Mouse (Mus musculus) limb, embryonic 10.5 days (tissue): ENCODE measurements around the gene Grik3. TPM values are rescaled to one million over a fixed set of nuclear protein-coding genes. Genes with fewer than 3 reads are reported as not detected.
A peak's percentile ranks its signal among the peaks of the same experiment; 100 is the strongest.

ENCODE experiments used
- DNase-seq: peaks from one replicate; pipeline ENCODE4 v3.0.0-alpha.2; 2017; ENCODE audit warnings: low spot score
- H3K27ac ChIP-seq: fragments of 300-500 bp; sonication (generic); 2 replicates; pipeline ENCODE4 v1.5.1; 2016; ENCODE audit warnings: mild to moderate bottlenecking
- H3K27me3 ChIP-seq: fragments of 300-500 bp; sonication (generic); 2 replicates; pipeline ENCODE4 v1.6.1; 2016; ENCODE audit warnings: low read depth, mild to moderate bottlenecking; ENCODE audit not compliant: poor library complexity, severe bottlenecking
- H3K36me3 ChIP-seq: fragments of 300-500 bp; sonication (generic); 2 replicates; pipeline ENCODE4 v1.6.1; 2016; ENCODE audit warnings: mild to moderate bottlenecking, moderate library complexity
- H3K4me1 ChIP-seq: fragments of 300-500 bp; sonication (generic); 2 replicates; pipeline ENCODE4 v1.6.1; 2016
- H3K4me3 ChIP-seq: fragments of 300-500 bp; sonication (generic); 2 replicates; pipeline ENCODE4 v1.5.1; 2016; ENCODE audit warnings: mild to moderate bottlenecking, moderate library complexity
- H3K9me3 ChIP-seq: fragments of 300-500 bp; sonication (generic); replicated peaks from 2 replicates; pipeline ENCODE4 v1.6.1; 2016; ENCODE audit warnings: mild to moderate bottlenecking
- WGBS: fragments of 180-500 bp; shearing (Covaris S2); methylation state at CpG from one replicate; pipeline ENCODE4 v1.1.7; 2016; 5-methylcytosine and 5-hydroxymethylcytosine counted together
- polyA plus RNA-seq: library from polyadenylated mRNA; unstranded; fragments of >200 nt; fragmentation: Nextera tagmentation; extraction: Ambion mirVana; gene quantifications from 2 replicates; pipeline ENCODE4 v1.2.1, GENCODE M21; 2016

Grik3 gene
- polyA plus RNA-seq, 1 experiment from 2014 or later, result not detected

GRCm38 (mm10) chr4:125703310-125703690, 212.8 kb downstream of the Grik3 start:
- WGBS, result 46% methylated on average over 4 of the region's 4 CpGs
- Histone ChIP-seq H3K27ac (no peak overlapping the region), H3K27me3 (peaks cover 73% of the 10 kb centered on the region), H3K9me3 (no peaks in the 10 kb centered on the region), H3K36me3 (no peaks in the 10 kb centered on the region), H3K4me3 (no peak overlapping the region), H3K4me1 (peaks cover 21% of the 10 kb centered on the region)
- DNase-seq, result no peak

GRCm38 (mm10) chr4:125705746-125706145, 215.2 kb downstream of the Grik3 start:
- WGBS, result 68% methylated on average over 8 of the region's 8 CpGs
- peaks cover 21% of the 10 kb centered on the region for H3K4me1 ChIP-seq

GRCm38 (mm10) chr4:125709716-125710115, 219.2 kb downstream of the Grik3 start:
- Histone ChIP-seq H3K9me3 (no peaks in the 10 kb centered on the region), H3K27ac (no peak overlapping the region), H3K4me1 (peaks cover 24% of the 10 kb centered on the region), H3K36me3 (no peaks in the 10 kb centered on the region), H3K27me3 (peaks cover 42% of the 10 kb centered on the region; the same call in 1 of the 2 replicates), H3K4me3 (no peak overlapping the region)
- WGBS, result 89% methylated on average over 10 of the region's 10 CpGs
- no peak for DNase-seq

More at GRCm38 (mm10) chr4:125705746-125706145, 215.2 kb downstream of the Grik3 start:
- DNase-seq, result no peak
- peaks cover 65% of the 10 kb centered on the region for H3K27me3 ChIP-seq
- no peak overlapping the region for H3K27ac ChIP-seq
- H3K4me3 ChIP-seq, result no peak overlapping the region
- no peaks in the 10 kb centered on the region for H3K9me3 ChIP-seq
- no peaks in the 10 kb centered on the region for H3K36me3 ChIP-seq

- 52% methylated on average over 6 of the region's 6 CpGs for WGBS
- H3K27me3 ChIP-seq, result peaks cover 82% of the 10 kb centered on the region
Measured at GRCm38 (mm10) chr4:125717881-125718280, 227.4 kb downstream of the Grik3 start.

GRCm38 (mm10) chr4:125718429-125719140, 228.1 kb downstream of the Grik3 start:
- H3K4me3 ChIP-seq, result no peak overlapping the region
- H3K27ac ChIP-seq, result no peak overlapping the region
- H3K36me3 ChIP-seq, result no peaks in the 10 kb centered on the region
- no peaks in the 10 kb centered on the region for H3K9me3 ChIP-seq
- DNase-seq, result no peak
- H3K27me3 ChIP-seq, result peaks cover 84% of the 10 kb centered on the region
- H3K4me1 ChIP-seq, result peaks cover 18% of the 10 kb centered on the region
- 29% methylated on average over 18 of the region's 18 CpGs for WGBS

More at GRCm38 (mm10) chr4:125717881-125718280, 227.4 kb downstream of the Grik3 start:
- Histone ChIP-seq H3K36me3 (no peaks in the 10 kb centered on the region), H3K4me3 (no peak overlapping the region), H3K27ac (no peak overlapping the region), H3K4me1 (peaks cover 16% of the 10 kb centered on the region), H3K9me3 (no peaks in the 10 kb centered on the region)
- no peak for DNase-seq

- no peaks in the 10 kb centered on the region for H3K36me3 ChIP-seq
- no peak overlapping the region for H3K27ac ChIP-seq
- no peak overlapping the region for H3K4me3 ChIP-seq
- peaks cover 63% of the 10 kb centered on the region for H3K4me1 ChIP-seq
- H3K27me3 ChIP-seq, result peaks cover 94% of the 10 kb centered on the region
- H3K9me3 ChIP-seq, result no peaks in the 10 kb centered on the region
- no peak for DNase-seq
- WGBS, result 94% methylated on average over 1 of the region's 1 CpGs
Measured at GRCm38 (mm10) chr4:125726241-125726640, 235.7 kb downstream of the Grik3 start.

- H3K27ac ChIP-seq, result no peak overlapping the region
- WGBS, result 16% methylated on average over 10 of the region's 10 CpGs
- H3K4me1 ChIP-seq, result peaks cover 63% of the 10 kb centered on the region
- H3K36me3 ChIP-seq, result no peaks in the 10 kb centered on the region
- no peak overlapping the region for H3K4me3 ChIP-seq
- H3K9me3 ChIP-seq, result no peaks in the 10 kb centered on the region
- DNase-seq, result peak; percentile 60
- peaks cover 94% of the 10 kb centered on the region for H3K27me3 ChIP-seq
Measured at GRCm38 (mm10) chr4:125727030-125727429, 236.5 kb downstream of the Grik3 start.

- Histone ChIP-seq H3K4me3 (no peak overlapping the region), H3K36me3 (no peaks in the 10 kb centered on the region), H3K4me1 (peaks cover 63% of the 10 kb centered on the region), H3K9me3 (no peaks in the 10 kb centered on the region), H3K27ac (0 out of 2 replicates have a peak overlapping the region, but pooled peaks have one; percentile 4), H3K27me3 (peaks cover 96% of the 10 kb centered on the region)
- no peak for DNase-seq
- 16% methylated on average over 4 of the region's 4 CpGs for WGBS
Measured at GRCm38 (mm10) chr4:125727626-125728025, 237.1 kb downstream of the Grik3 start.

- H3K4me1 ChIP-seq, result peaks cover 59% of the 10 kb centered on the region
- peaks cover 94% of the 10 kb centered on the region for H3K27me3 ChIP-seq
- 14% methylated on average over 15 of the region's 15 CpGs for WGBS
- no peaks in the 10 kb centered on the region for H3K36me3 ChIP-seq
- H3K4me3 ChIP-seq, result no peak overlapping the region
- 0 out of 2 replicates have a peak overlapping the region, but pooled peaks have one; percentile 4 for H3K27ac ChIP-seq
- no peak for DNase-seq
- H3K9me3 ChIP-seq, result no peaks in the 10 kb centered on the region
Measured at GRCm38 (mm10) chr4:125728091-125728863, 237.8 kb downstream of the Grik3 start.

GRCm38 (mm10) chr4:125729305-125730220, 239.1 kb downstream of the Grik3 start:
- no peaks in the 10 kb centered on the region for H3K9me3 ChIP-seq
- peak; percentile 49 for DNase-seq
- 5% methylated on average over 38 of the region's 38 CpGs for WGBS
- H3K4me3 ChIP-seq, result peak overlapping the region; percentile 19
- H3K27ac ChIP-seq, result no peak overlapping the region
- no peaks in the 10 kb centered on the region for H3K36me3 ChIP-seq
- H3K4me1 ChIP-seq, result peaks cover 49% of the 10 kb centered on the region
- peaks cover 95% of the 10 kb centered on the region for H3K27me3 ChIP-seq

- DNase-seq, result no peak
- H3K4me3 ChIP-seq, result no peak overlapping the region
- H3K36me3 ChIP-seq, result no peaks in the 10 kb centered on the region
- 87% methylated on average over 6 of the region's 6 CpGs for WGBS
- H3K27ac ChIP-seq, result no peak overlapping the region
- H3K9me3 ChIP-seq, result no peaks in the 10 kb centered on the region
- H3K27me3 ChIP-seq, result peaks cover 93% of the 10 kb centered on the region
- H3K4me1 ChIP-seq, result peaks cover 43% of the 10 kb centered on the region
Measured at GRCm38 (mm10) chr4:125730751-125731150, 240.3 kb downstream of the Grik3 start.

- H3K27ac ChIP-seq, result no peak overlapping the region
- H3K36me3 ChIP-seq, result no peaks in the 10 kb centered on the region
- no peak for DNase-seq
- no peaks in the 10 kb centered on the region for H3K4me1 ChIP-seq
- no peaks in the 10 kb centered on the region for H3K9me3 ChIP-seq
- H3K27me3 ChIP-seq, result peaks cover 57% of the 10 kb centered on the region
- no peak overlapping the region for H3K4me3 ChIP-seq
- 80% methylated on average over 4 of the region's 4 CpGs for WGBS
Measured at GRCm38 (mm10) chr4:125736783-125737182, 246.3 kb downstream of the Grik3 start.
